Mouse (Mus musculus): ENCODE measurements around the gene Kcna5. TPM values are rescaled to one million over a fixed set of nuclear protein-coding genes. Genes with fewer than 3 reads are reported as not detected.

The Kcna5 gene
- polyA plus RNA-seq (2015; fragmentation: Nextera tagmentation; extraction: Ambion mirVana) = 2.8 and 3.7 TPM in 2 replicates

GRCm38 (mm10) chr6:126535208-126535910 lies at the start of gene Kcna5:
TSS of gene Kcna5 (minus strand) at chr6:126535412.
- H3K27me3 ChIP-seq (ENCODE audit: control insufficient read depth, insufficient read depth, low read depth, low read length) = peaks cover 9% of the 10 kb centered on the region; the same call in 1 of the 2 replicates
- peak within 1 kb of the TSS; percentile 54 for H3K4me2 ChIP-seq (ENCODE audit: low read depth, low read length)
- peak within 1 kb of the TSS; percentile 49; the same call in 1 of the 2 replicates for H3K9ac ChIP-seq (ENCODE audit: low read length)
- H3K4me1 ChIP-seq (replicated peaks; ENCODE audit: control insufficient read depth, insufficient read depth, low read length) = peaks cover 18% of the 10 kb centered on the region
- H3K9me3 ChIP-seq (ENCODE audit: control insufficient read depth, low read length) = no peaks in the 10 kb centered on the region
- H3K36me3 ChIP-seq (ENCODE audit: control insufficient read depth, insufficient read depth, low read length) = no peaks in the 10 kb centered on the region
- ATAC-seq (ENCODE audit: low read depth) = peak; percentile 88
- H3K27ac ChIP-seq (ENCODE audit: low read length) = no peak within 1 kb of the TSS; the same call in 1 of the 2 replicates
- peak within 1 kb of the TSS; percentile 33 for H3K4me3 ChIP-seq (ENCODE audit: low read length)
- 2% methylated on average over 15 of the region's 15 CpGs for WGBS

- Histone ChIP-seq H3K4me3 (ENCODE audit: low read length) (no peak overlapping the region), H3K9me3 (ENCODE audit: control insufficient read depth, low read length) (no peaks in the 10 kb centered on the region), H3K27me3 (ENCODE audit: control insufficient read depth, insufficient read depth, low read depth, low read length) (no peaks in the 10 kb centered on the region), H3K36me3 (ENCODE audit: control insufficient read depth, insufficient read depth, low read length) (no peaks in the 10 kb centered on the region), H3K4me1 (replicated peaks; ENCODE audit: control insufficient read depth, insufficient read depth, low read length) (no peaks in the 10 kb centered on the region), H3K27ac (ENCODE audit: low read length) (no peak overlapping the region), H3K4me2 (ENCODE audit: low read depth, low read length) (no peak overlapping the region), H3K9ac (ENCODE audit: low read length) (no peak overlapping the region)
- ATAC-seq (ENCODE audit: low read depth) = no peak
- 62% methylated on average over 7 of the region's 7 CpGs for WGBS
Measured at GRCm38 (mm10) chr6:126583075-126583474, 47.9 kb upstream of the Kcna5 start.

DNA sequence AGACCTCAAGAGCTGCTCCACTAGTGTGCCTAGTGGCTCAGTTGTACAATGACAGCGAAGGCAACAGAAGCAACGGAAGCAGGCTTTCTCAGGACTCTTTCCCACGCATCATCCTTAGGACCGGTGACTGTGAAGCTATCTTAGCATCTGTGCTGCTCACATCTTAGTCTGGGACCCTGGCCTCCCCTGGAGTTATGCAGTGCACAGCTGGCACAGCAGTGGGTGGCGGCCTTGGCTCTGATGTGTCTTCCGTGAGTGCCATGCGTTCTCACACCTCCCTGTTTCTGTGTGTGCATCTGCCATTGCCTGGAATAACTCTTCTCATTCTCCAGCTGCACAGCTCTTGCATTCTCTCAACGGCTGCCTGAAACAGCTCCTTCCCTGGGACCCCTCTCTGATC lies 46.4 kb upstream of the Kcna5 start:
- 67% methylated on average over 8 of the region's 8 CpGs for WGBS

GRCm38 (mm10) chr6:126580571-126580970 lies 45.4 kb upstream of the Kcna5 start:
- no peaks in the 10 kb centered on the region for H3K27me3 ChIP-seq (ENCODE audit: control insufficient read depth, insufficient read depth, low read depth, low read length)
- ATAC-seq (ENCODE audit: low read depth) = no peak
- no peak overlapping the region for H3K4me2 ChIP-seq (ENCODE audit: low read depth, low read length)
- H3K36me3 ChIP-seq (ENCODE audit: control insufficient read depth, insufficient read depth, low read length) = no peaks in the 10 kb centered on the region
- WGBS = 66% methylated on average over 3 of the region's 3 CpGs
- no peaks in the 10 kb centered on the region for H3K9me3 ChIP-seq (ENCODE audit: control insufficient read depth, low read length)
- H3K9ac ChIP-seq (ENCODE audit: low read length) = no peak overlapping the region
- H3K4me3 ChIP-seq (ENCODE audit: low read length) = no peak overlapping the region
- no peaks in the 10 kb centered on the region for H3K4me1 ChIP-seq (replicated peaks; ENCODE audit: control insufficient read depth, insufficient read depth, low read length)
- no peak overlapping the region for H3K27ac ChIP-seq (ENCODE audit: low read length)

More for the DNA sequence above, 46.4 kb upstream of the Kcna5 start:
- no peaks in the 10 kb centered on the region for H3K27me3 ChIP-seq (ENCODE audit: control insufficient read depth, insufficient read depth, low read depth, low read length)
- H3K36me3 ChIP-seq (ENCODE audit: control insufficient read depth, insufficient read depth, low read length) = no peaks in the 10 kb centered on the region
- H3K27ac ChIP-seq (ENCODE audit: low read length) = no peak overlapping the region
- no peaks in the 10 kb centered on the region for H3K9me3 ChIP-seq (ENCODE audit: control insufficient read depth, low read length)
- no peak for ATAC-seq (ENCODE audit: low read depth)
- H3K9ac ChIP-seq (ENCODE audit: low read length) = no peak overlapping the region
- no peak overlapping the region for H3K4me3 ChIP-seq (ENCODE audit: low read length)
- H3K4me2 ChIP-seq (ENCODE audit: low read depth, low read length) = no peak overlapping the region
- no peaks in the 10 kb centered on the region for H3K4me1 ChIP-seq (replicated peaks; ENCODE audit: control insufficient read depth, insufficient read depth, low read length)

- H3K4me3 ChIP-seq (ENCODE audit: low read length) = no peak overlapping the region
- H3K27ac ChIP-seq (ENCODE audit: low read length) = no peak overlapping the region
- H3K4me2 ChIP-seq (ENCODE audit: low read depth, low read length) = no peak overlapping the region
- H3K9me3 ChIP-seq (ENCODE audit: control insufficient read depth, low read length) = no peaks in the 10 kb centered on the region
- no peaks in the 10 kb centered on the region for H3K27me3 ChIP-seq (ENCODE audit: control insufficient read depth, insufficient read depth, low read depth, low read length)
- WGBS = 83% methylated on average over 3 of the region's 3 CpGs
- no peaks in the 10 kb centered on the region for H3K36me3 ChIP-seq (ENCODE audit: control insufficient read depth, insufficient read depth, low read length)
- no peak overlapping the region for H3K9ac ChIP-seq (ENCODE audit: low read length)
- H3K4me1 ChIP-seq (replicated peaks; ENCODE audit: control insufficient read depth, insufficient read depth, low read length) = no peaks in the 10 kb centered on the region
- ATAC-seq (ENCODE audit: low read depth) = no peak
Measured at GRCm38 (mm10) chr6:126577415-126577814, 42.2 kb upstream of the Kcna5 start.

GRCm38 (mm10) chr6:126576566-126576965 lies 41.4 kb upstream of the Kcna5 start:
- 75% methylated on average over 1 of the region's 1 CpGs for WGBS
- no peaks in the 10 kb centered on the region for H3K4me1 ChIP-seq (replicated peaks; ENCODE audit: control insufficient read depth, insufficient read depth, low read length)
- H3K9ac ChIP-seq (ENCODE audit: low read length) = no peak overlapping the region
- H3K36me3 ChIP-seq (ENCODE audit: control insufficient read depth, insufficient read depth, low read length) = no peaks in the 10 kb centered on the region
- no peak overlapping the region for H3K4me3 ChIP-seq (ENCODE audit: low read length)
- no peaks in the 10 kb centered on the region for H3K9me3 ChIP-seq (ENCODE audit: control insufficient read depth, low read length)
- no peak for ATAC-seq (ENCODE audit: low read depth)
- H3K27ac ChIP-seq (ENCODE audit: low read length) = no peak overlapping the region
- no peaks in the 10 kb centered on the region for H3K27me3 ChIP-seq (ENCODE audit: control insufficient read depth, insufficient read depth, low read depth, low read length)
- H3K4me2 ChIP-seq (ENCODE audit: low read depth, low read length) = no peak overlapping the region

- Histone ChIP-seq H3K9ac (ENCODE audit: low read length) (no peak overlapping the region), H3K27ac (ENCODE audit: low read length) (no peak overlapping the region), H3K4me2 (ENCODE audit: low read depth, low read length) (no peak overlapping the region), H3K36me3 (ENCODE audit: control insufficient read depth, insufficient read depth, low read length) (no peaks in the 10 kb centered on the region), H3K4me1 (replicated peaks; ENCODE audit: control insufficient read depth, insufficient read depth, low read length) (no peaks in the 10 kb centered on the region), H3K4me3 (ENCODE audit: low read length) (no peak overlapping the region), H3K27me3 (ENCODE audit: control insufficient read depth, insufficient read depth, low read depth, low read length) (no peaks in the 10 kb centered on the region), H3K9me3 (ENCODE audit: control insufficient read depth, low read length) (no peaks in the 10 kb centered on the region)
- ATAC-seq (ENCODE audit: low read depth) = no peak
- WGBS = 68% methylated on average over 7 of the region's 7 CpGs
Measured at GRCm38 (mm10) chr6:126574778-126575177, 39.6 kb upstream of the Kcna5 start.

DNA sequence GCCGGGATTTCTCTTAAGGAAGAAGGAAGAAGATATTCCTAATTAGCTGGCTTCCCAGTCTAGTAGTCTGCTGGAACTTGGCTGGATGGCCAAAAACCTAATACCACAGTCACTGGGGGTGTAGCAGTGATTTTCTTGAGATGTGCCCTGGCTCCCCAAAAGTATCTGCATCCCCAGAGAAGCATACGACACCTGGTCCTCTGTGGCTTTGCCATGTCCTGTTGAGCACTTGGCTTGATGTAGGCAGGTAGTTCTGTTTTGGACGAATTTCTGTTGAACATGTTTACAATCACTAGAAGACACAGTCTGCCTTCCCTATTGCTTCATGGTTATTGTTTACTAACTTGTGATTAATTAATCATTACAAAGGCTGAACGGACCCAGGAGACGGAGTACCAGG lies 37.8 kb upstream of the Kcna5 start:
- WGBS = 67% methylated on average over 5 of the region's 5 CpGs
- no peak overlapping the region for H3K4me3 ChIP-seq (ENCODE audit: low read length)
- no peaks in the 10 kb centered on the region for H3K4me1 ChIP-seq (replicated peaks; ENCODE audit: control insufficient read depth, insufficient read depth, low read length)
- H3K4me2 ChIP-seq (ENCODE audit: low read depth, low read length) = no peak overlapping the region
- ATAC-seq (ENCODE audit: low read depth) = no peak
- H3K27me3 ChIP-seq (ENCODE audit: control insufficient read depth, insufficient read depth, low read depth, low read length) = no peaks in the 10 kb centered on the region
- H3K9me3 ChIP-seq (ENCODE audit: control insufficient read depth, low read length) = no peaks in the 10 kb centered on the region
- no peak overlapping the region for H3K27ac ChIP-seq (ENCODE audit: low read length)
- no peak overlapping the region for H3K9ac ChIP-seq (ENCODE audit: low read length)
- H3K36me3 ChIP-seq (ENCODE audit: control insufficient read depth, insufficient read depth, low read length) = no peaks in the 10 kb centered on the region

DNA sequence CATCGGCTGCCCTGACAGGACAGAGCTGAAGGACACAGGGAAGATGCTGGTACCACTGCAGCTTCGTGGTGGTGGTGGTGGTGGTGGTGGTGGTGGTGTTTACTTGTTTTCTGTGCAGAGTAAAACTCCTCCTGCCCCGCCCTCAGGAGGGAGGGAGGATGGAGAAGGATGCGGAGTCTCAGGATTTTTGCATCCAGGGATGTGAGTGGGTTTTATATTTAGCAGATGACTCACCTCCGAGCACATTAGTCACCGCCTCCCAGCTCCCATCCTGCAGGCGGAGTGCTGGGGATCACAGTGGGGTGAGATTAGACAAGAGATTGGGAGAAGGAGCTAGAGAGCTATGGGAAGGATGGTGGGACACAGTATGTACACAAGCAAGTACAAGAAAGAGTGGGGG lies 34.6 kb upstream of the Kcna5 start:
- H3K9ac ChIP-seq (ENCODE audit: low read length) = no peak overlapping the region
- H3K9me3 ChIP-seq (ENCODE audit: control insufficient read depth, low read length) = no peaks in the 10 kb centered on the region
- H3K4me3 ChIP-seq (ENCODE audit: low read length) = no peak overlapping the region
- H3K36me3 ChIP-seq (ENCODE audit: control insufficient read depth, insufficient read depth, low read length) = no peaks in the 10 kb centered on the region
- WGBS = 67% methylated on average over 7 of the region's 7 CpGs
- no peak overlapping the region for H3K27ac ChIP-seq (ENCODE audit: low read length)
- no peak overlapping the region for H3K4me2 ChIP-seq (ENCODE audit: low read depth, low read length)
- no peaks in the 10 kb centered on the region for H3K4me1 ChIP-seq (replicated peaks; ENCODE audit: control insufficient read depth, insufficient read depth, low read length)
- no peaks in the 10 kb centered on the region for H3K27me3 ChIP-seq (ENCODE audit: control insufficient read depth, insufficient read depth, low read depth, low read length)
- ATAC-seq (ENCODE audit: low read depth) = no peak

All from lung, embryonic 16.5 days (tissue).